Mouse (Mus musculus): ENCODE measurements around the gene Trabd.

Gene Trabd

GRCm38 (mm10) chr15:89127364-89127940, 52.5 kb downstream of the Trabd start:
- DNase-seq (ENCODE audit: low read depth, low spot score), result no peak

- peak; percentile 74 for DNase-seq (ENCODE audit: low read depth, low spot score)
Measured at GRCm38 (mm10) chr15:89128382-89129350, 53.7 kb downstream of the Trabd start, which contains the start of gene Hdac10. TSS of gene Hdac10 (minus strand) at chr15:89128700.

GRCm38 (mm10) chr15:89130245-89130644, 55.3 kb downstream of the Trabd start:
- no peak for DNase-seq (ENCODE audit: low read depth, low spot score)

GRCm38 (mm10) chr15:89131316-89131715, 56.4 kb downstream of the Trabd start:
- DNase-seq (ENCODE audit: low read depth, low spot score), result no peak

All from retina, adult 2 months (tissue).